Mouse (Mus musculus) hindbrain, embryonic 11.5 days (tissue): ENCODE measurements around the gene Cerk. TPM values are rescaled to one million over a fixed set of nuclear protein-coding genes. Genes with fewer than 3 reads are reported as not detected.
"Not testable (repeated sequence)": the region's sequence is repeated elsewhere in the genome, so short reads cannot be mapped to it uniquely, and the experiment has no call there.

ENCODE experiments used
- ATAC-seq: fragments of 200-750 bp; cut with Nextera tagmentation; 2 replicates; pipeline ENCODE4 v1.8.0; 2017; ENCODE audit warnings: mild to moderate bottlenecking, moderate TSS enrichment, moderate library complexity; ENCODE audit not compliant: low FRiP score
- DNase-seq: peaks from one replicate; pipeline ENCODE4 v3.0.0-alpha.2; 2015; ENCODE audit warnings: low spot score
- H3K27ac ChIP-seq: fragments of 300-500 bp; sonication (generic); 2 replicates; pipeline ENCODE4 v1.5.1; 2014; ENCODE audit warnings: mild to moderate bottlenecking, low read depth, low read length
- H3K27me3 ChIP-seq: fragments of 300-500 bp; sonication (generic); 2 replicates; pipeline ENCODE4 v1.6.1; 2014; ENCODE audit warnings: mild to moderate bottlenecking, low read length, moderate library complexity, mixed read lengths; ENCODE audit not compliant: control insufficient read depth, insufficient read depth
- H3K36me3 ChIP-seq: fragments of 300-500 bp; sonication (generic); 2 replicates; pipeline ENCODE4 v1.6.1; 2014; ENCODE audit warnings: mild to moderate bottlenecking, low read length, moderate library complexity, mixed read lengths; ENCODE audit not compliant: control insufficient read depth, insufficient read depth
- H3K4me1 ChIP-seq: fragments of 300-500 bp; sonication (generic); replicated peaks from 2 replicates; pipeline ENCODE4 v1.6.1; 2014; ENCODE audit warnings: low read length, mixed read lengths; ENCODE audit not compliant: control insufficient read depth, insufficient read depth
- H3K4me2 ChIP-seq: fragments of 300-500 bp; sonication (generic); replicated peaks from 2 replicates; pipeline ENCODE4 v1.6.1; 2014; ENCODE audit warnings: mild to moderate bottlenecking, low read depth, low read length
- H3K4me3 ChIP-seq: fragments of 300-500 bp; sonication (generic); 2 replicates; pipeline ENCODE4 v1.5.1; 2014; ENCODE audit warnings: low read depth, low read length
- H3K9ac ChIP-seq: fragments of 300-500 bp; sonication (generic); 2 replicates; pipeline ENCODE4 v1.6.1; 2014; ENCODE audit warnings: low read depth, low read length
- H3K9me3 ChIP-seq: fragments of 300-500 bp; sonication (generic); 2 replicates; pipeline ENCODE4 v1.6.1; 2016; ENCODE audit warnings: low read length; ENCODE audit not compliant: control insufficient read depth
- WGBS: fragments of 180-500 bp; shearing (Covaris S2); extraction: QIAGEN DNeasy Blood & Tissue Kit; methylation state at CpG from one replicate; pipeline ENCODE4 v1.1.7; 2014; 5-methylcytosine and 5-hydroxymethylcytosine counted together
- polyA plus RNA-seq: library from polyadenylated mRNA; unstranded; fragments of >200 nt; fragmentation: Nextera tagmentation; extraction: Ambion mirVana; gene quantifications from 2 replicates; pipeline ENCODE4 v1.2.1, GENCODE M21; 2014

The Cerk gene
- polyA plus RNA-seq, 1 experiment from 2014 or later: 16.9 TPM

DNA sequence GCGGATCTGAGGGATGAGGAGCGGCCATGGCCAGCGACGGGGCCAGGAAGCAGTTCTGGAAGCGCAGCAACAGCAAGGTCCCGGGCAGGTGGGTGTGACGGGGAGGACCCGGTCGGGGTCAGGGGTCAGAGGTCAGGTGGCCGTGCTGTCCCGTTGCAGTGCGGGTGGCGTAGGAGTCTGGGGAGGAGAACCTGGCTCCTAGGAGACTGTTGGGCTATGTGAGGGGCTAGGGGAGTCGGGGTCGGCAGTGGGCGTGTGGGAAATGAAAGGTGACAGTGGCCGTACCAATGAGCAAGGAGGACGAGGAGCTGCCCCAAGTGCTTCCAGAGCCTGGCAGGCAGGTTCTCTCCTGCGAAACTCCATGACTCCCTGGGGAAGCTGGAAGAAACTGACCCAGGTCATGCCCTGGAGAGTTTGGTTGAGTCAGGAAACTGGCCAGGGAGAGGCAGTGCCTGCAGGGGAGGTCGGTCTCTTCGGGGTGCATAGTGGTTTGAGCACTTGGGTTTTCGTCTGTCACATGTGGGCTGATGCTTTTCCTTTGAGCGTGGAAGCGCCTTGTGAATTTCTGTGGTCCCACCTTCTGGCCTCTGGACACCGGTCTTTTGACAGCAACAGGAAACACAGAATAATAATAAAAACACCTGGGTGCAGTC lies 28.7 kb upstream of the Cerk start:
- Histone ChIP-seq H3K4me2 (peak overlapping the region; percentile 79), H3K36me3 (no peaks in the 10 kb centered on the region), H3K9me3 (no peaks in the 10 kb centered on the region), H3K4me1 (peaks cover 3% of the 10 kb centered on the region), H3K9ac (peak overlapping the region; percentile 80), H3K27ac (no peak overlapping the region), H3K27me3 (no peaks in the 10 kb centered on the region), H3K4me3 (peak overlapping the region; percentile 75)
- 15% methylated on average over 25 of the region's 25 CpGs for WGBS
- no peak for DNase-seq
- no peak; the same call in 1 of the 2 replicates for ATAC-seq

GRCm38 (mm10) chr15:86213753-86214548 lies 28.0 kb upstream of the Cerk start, which contains the start of gene Tbc1d22a:
Gene Tbc1d22a (plus strand): TSS chr15:86214459.
- peak within 1 kb of the TSS; percentile 75 for H3K27ac ChIP-seq
- no peaks in the 10 kb centered on the region for H3K9me3 ChIP-seq
- H3K4me1 ChIP-seq: peaks cover 3% of the 10 kb centered on the region
- H3K4me2 ChIP-seq: peak within 1 kb of the TSS; percentile 79
- DNase-seq: peak; percentile 97
- peak within 1 kb of the TSS; percentile 80 for H3K9ac ChIP-seq
- ATAC-seq: peak; percentile 95
- under 1% methylated on average over 64 of the region's 64 CpGs for WGBS
- H3K27me3 ChIP-seq: no peaks in the 10 kb centered on the region
- H3K36me3 ChIP-seq: no peaks in the 10 kb centered on the region
- H3K4me3 ChIP-seq: peak within 1 kb of the TSS; percentile 75

GRCm38 (mm10) chr15:86212193-86212592 lies 26.3 kb upstream of the Cerk start:
- DNase-seq, H3K4me1 ChIP-seq, H3K27ac ChIP-seq, H3K9ac ChIP-seq, H3K4me3 ChIP-seq, H3K9me3 ChIP-seq, H3K4me2 ChIP-seq, H3K36me3 ChIP-seq, H3K27me3 ChIP-seq, ATAC-seq: not testable (repeated sequence)
- 80% methylated on average over 5 of the region's 5 CpGs for WGBS

DNA sequence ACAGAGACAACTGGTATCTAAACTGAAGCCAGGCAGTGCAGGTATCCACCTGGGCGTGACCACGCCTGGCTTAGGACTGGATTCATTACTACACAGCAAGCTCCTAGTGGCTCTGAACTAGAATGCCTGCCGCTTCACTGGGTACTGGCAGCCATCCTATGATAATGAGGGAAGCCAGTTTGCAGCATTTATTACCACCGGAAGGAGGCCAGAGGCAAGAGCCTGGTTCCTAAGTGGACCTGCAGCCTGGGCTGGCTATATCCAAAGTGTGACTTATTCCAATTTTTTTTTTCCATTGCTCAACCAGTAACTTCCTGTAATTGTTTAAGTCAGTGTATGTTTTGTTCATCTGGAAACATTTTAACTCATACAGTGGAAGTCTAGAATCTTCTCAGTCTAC lies 20.4 kb upstream of the Cerk start:
- H3K27me3 ChIP-seq: no peaks in the 10 kb centered on the region
- no peak overlapping the region for H3K4me2 ChIP-seq
- WGBS: 69% methylated on average over 4 of the region's 4 CpGs
- no peak overlapping the region for H3K27ac ChIP-seq
- H3K4me1 ChIP-seq: no peaks in the 10 kb centered on the region
- H3K4me3 ChIP-seq: no peak overlapping the region
- DNase-seq (no peak), ATAC-seq (no peak)
- no peak overlapping the region for H3K9ac ChIP-seq
- H3K36me3 ChIP-seq: no peaks in the 10 kb centered on the region
- H3K9me3 ChIP-seq: no peaks in the 10 kb centered on the region

GRCm38 (mm10) chr15:86205300-86205699 lies 19.4 kb upstream of the Cerk start:
- no peak overlapping the region for H3K9ac ChIP-seq
- no peaks in the 10 kb centered on the region for H3K4me1 ChIP-seq
- no peak overlapping the region for H3K4me2 ChIP-seq
- ATAC-seq: no peak
- no peak overlapping the region for H3K27ac ChIP-seq
- H3K36me3 ChIP-seq: no peaks in the 10 kb centered on the region
- no peaks in the 10 kb centered on the region for H3K27me3 ChIP-seq
- no peak overlapping the region for H3K4me3 ChIP-seq
- H3K9me3 ChIP-seq: no peaks in the 10 kb centered on the region
- peak; percentile 55 for DNase-seq
- WGBS: 49% methylated on average over 2 of the region's 2 CpGs

DNA sequence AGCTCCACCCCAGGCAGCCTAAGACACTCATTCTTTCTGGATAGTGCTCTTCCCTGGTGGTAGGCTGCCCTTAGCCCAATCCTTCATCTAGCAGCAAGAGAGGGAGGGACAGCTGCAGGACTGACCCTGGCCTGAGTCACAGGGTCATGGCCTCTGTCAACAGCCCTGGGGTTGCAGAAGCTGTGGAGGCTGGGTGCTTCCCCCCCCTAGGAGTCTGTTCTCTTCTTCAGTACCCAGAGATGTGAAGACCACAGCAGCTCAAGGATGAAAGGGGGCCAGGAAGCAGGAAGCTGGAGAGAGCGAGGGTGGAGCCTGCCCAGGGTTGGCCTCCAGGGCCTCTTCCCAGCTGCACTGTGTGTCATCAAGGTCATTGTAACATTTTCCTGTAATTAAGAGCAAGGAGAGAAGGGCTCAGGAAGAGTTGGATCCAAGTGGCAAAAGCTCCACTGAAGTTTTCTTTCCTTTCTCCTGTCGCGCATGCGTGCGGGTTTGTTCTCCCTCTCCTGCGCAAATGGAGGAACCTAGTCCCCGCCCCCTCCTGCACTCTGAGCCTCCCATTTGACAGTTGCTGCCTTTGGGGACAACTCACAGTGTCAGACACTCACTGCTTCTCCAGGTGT lies 18.1 kb upstream of the Cerk start:
- H3K9ac ChIP-seq: no peak overlapping the region
- 39% methylated on average over 7 of the region's 7 CpGs for WGBS
- H3K27me3 ChIP-seq: no peaks in the 10 kb centered on the region
- DNase-seq (peak; percentile 25), ATAC-seq (no peak)
- H3K4me2 ChIP-seq: no peak overlapping the region
- no peak overlapping the region for H3K4me3 ChIP-seq
- H3K36me3 ChIP-seq: no peaks in the 10 kb centered on the region
- H3K4me1 ChIP-seq: no peaks in the 10 kb centered on the region
- no peak overlapping the region for H3K27ac ChIP-seq
- no peaks in the 10 kb centered on the region for H3K9me3 ChIP-seq

DNA sequence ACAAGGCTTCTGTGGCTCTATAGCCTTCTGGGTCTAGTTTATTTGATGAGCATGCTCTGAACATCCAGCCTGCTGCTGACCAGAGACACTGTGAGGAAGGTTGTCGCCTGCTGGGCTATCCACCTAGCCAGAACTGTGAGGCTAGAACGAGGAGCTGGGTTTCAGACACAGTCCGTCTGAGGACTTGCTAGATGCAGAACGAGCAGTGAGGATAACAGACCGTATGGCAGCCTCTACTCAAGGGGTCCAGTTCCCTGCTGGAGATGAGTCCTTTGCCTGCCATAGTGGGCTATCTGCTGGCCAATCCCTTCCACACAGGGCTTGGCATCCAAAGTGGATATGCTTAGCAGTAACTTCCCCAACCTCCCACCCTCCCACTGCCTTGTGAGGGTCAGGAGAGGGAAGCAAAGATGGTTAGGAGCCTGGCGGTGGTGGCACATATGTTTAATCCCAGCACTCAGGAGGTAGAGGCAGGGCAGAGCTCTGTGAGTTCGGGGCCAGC lies 17.4 kb upstream of the Cerk start:
- ATAC-seq (no peak), DNase-seq (no peak)
- 84% methylated on average over 7 of the region's 7 CpGs for WGBS

GRCm38 (mm10) chr15:86202640-86203039 lies 16.7 kb upstream of the Cerk start:
- H3K27me3 ChIP-seq: no peaks in the 10 kb centered on the region
- H3K4me2 ChIP-seq: no peak overlapping the region
- DNase-seq (no peak), ATAC-seq (no peak)
- H3K27ac ChIP-seq: no peak overlapping the region
- H3K9ac ChIP-seq: no peak overlapping the region
- H3K36me3 ChIP-seq: no peaks in the 10 kb centered on the region
- H3K9me3 ChIP-seq: no peaks in the 10 kb centered on the region
- no peak overlapping the region for H3K4me3 ChIP-seq
- WGBS: 63% methylated on average over 6 of the region's 6 CpGs
- no peaks in the 10 kb centered on the region for H3K4me1 ChIP-seq

More for the DNA sequence above, 17.4 kb upstream of the Cerk start:
- no peak overlapping the region for H3K27ac ChIP-seq
- H3K36me3 ChIP-seq: no peaks in the 10 kb centered on the region
- no peaks in the 10 kb centered on the region for H3K27me3 ChIP-seq
- H3K4me2 ChIP-seq: no peak overlapping the region
- no peaks in the 10 kb centered on the region for H3K9me3 ChIP-seq
- H3K9ac ChIP-seq: no peak overlapping the region
- H3K4me3 ChIP-seq: no peak overlapping the region
- no peaks in the 10 kb centered on the region for H3K4me1 ChIP-seq
